Mouse (Mus musculus): ENCODE results near the gene Nostrin. TPM values are rescaled to one million over a fixed set of nuclear protein-coding genes. Genes with fewer than 3 reads are reported as not detected.

The Nostrin gene
- polyA plus RNA-seq, 1 experiment, result not detected

GRCm38 (mm10) chr2:69156283-69156682 lies 20.7 kb downstream of the Nostrin start:
- no peak overlapping the region for H3K9ac ChIP-seq (ENCODE audit: low read depth, poor library complexity, severe bottlenecking)
- H3K9me3 ChIP-seq (replicated peaks; ENCODE audit: control insufficient read depth, insufficient read depth, low read length, poor library complexity, severe bottlenecking), result no peaks in the 10 kb centered on the region
- no peaks in the 10 kb centered on the region for H3K27me3 ChIP-seq (ENCODE audit: control insufficient read depth, insufficient read depth, low read length, poor library complexity, severe bottlenecking)
- H3K4me1 ChIP-seq (ENCODE audit: control insufficient read depth, insufficient read depth, low read length), result no peaks in the 10 kb centered on the region
- TF ChIP-seq CTCF (IDR thresholded peaks at IDR 0.05; ENCODE audit: low read depth, low read length) (no peak), EP300 (IDR thresholded peaks at IDR 0.05; ENCODE audit: insufficient read depth, low read depth, low read length) (no peak), POLR2A (IDR thresholded peaks at IDR 0.05; ENCODE audit: insufficient read depth, low read length) (no peak)
- no peak overlapping the region for H3K4me3 ChIP-seq (ENCODE audit: low read depth, low read length)
- H3K27ac ChIP-seq (ENCODE audit: insufficient read depth, low read length), result no peak overlapping the region
- H3K36me3 ChIP-seq (ENCODE audit: control insufficient read depth, insufficient read depth, low read length, poor library complexity, severe bottlenecking), result no peaks in the 10 kb centered on the region

DNA sequence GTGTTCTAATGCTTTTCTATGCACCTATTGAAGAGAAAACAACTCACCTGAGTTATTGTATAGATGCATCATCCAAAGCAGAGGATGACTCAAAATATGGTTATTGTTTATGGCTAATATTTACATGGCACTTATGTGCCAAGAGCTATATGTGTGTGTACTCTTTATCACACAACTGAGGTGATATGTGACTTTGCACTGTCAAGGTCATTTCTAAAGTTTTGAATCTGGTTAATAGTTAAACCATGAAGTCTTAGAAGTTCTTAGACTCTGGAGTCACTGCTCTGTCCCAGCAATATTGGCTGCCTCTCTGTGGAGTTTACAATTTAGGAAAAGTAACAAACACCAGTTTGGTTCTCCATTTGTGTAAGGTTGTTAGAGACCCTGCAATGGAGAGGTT lies 23.3 kb downstream of the Nostrin start:
- TF ChIP-seq CTCF (IDR thresholded peaks at IDR 0.05; ENCODE audit: low read depth, low read length) (no peak), POLR2A (IDR thresholded peaks at IDR 0.05; ENCODE audit: insufficient read depth, low read length) (no peak), EP300 (IDR thresholded peaks at IDR 0.05; ENCODE audit: insufficient read depth, low read depth, low read length) (no peak)
- Histone ChIP-seq H3K4me3 (ENCODE audit: low read depth, low read length) (no peak overlapping the region), H3K9ac (ENCODE audit: low read depth, poor library complexity, severe bottlenecking) (no peak overlapping the region), H3K27me3 (ENCODE audit: control insufficient read depth, insufficient read depth, low read length, poor library complexity, severe bottlenecking) (no peaks in the 10 kb centered on the region), H3K36me3 (ENCODE audit: control insufficient read depth, insufficient read depth, low read length, poor library complexity, severe bottlenecking) (no peaks in the 10 kb centered on the region), H3K4me1 (ENCODE audit: control insufficient read depth, insufficient read depth, low read length) (no peaks in the 10 kb centered on the region), H3K9me3 (replicated peaks; ENCODE audit: control insufficient read depth, insufficient read depth, low read length, poor library complexity, severe bottlenecking) (no peaks in the 10 kb centered on the region), H3K27ac (ENCODE audit: insufficient read depth, low read length) (no peak overlapping the region)

GRCm38 (mm10) chr2:69170395-69171077 lies 34.9 kb downstream of the Nostrin start:
- H3K36me3 ChIP-seq (ENCODE audit: control insufficient read depth, insufficient read depth, low read length, poor library complexity, severe bottlenecking), result no peaks in the 10 kb centered on the region
- no peaks in the 10 kb centered on the region for H3K4me1 ChIP-seq (ENCODE audit: control insufficient read depth, insufficient read depth, low read length)
- no peak for TF ChIP-seq POLR2A (IDR thresholded peaks at IDR 0.05; ENCODE audit: insufficient read depth, low read length)
- no peak for TF ChIP-seq CTCF (IDR thresholded peaks at IDR 0.05; ENCODE audit: low read depth, low read length)
- no peak for TF ChIP-seq EP300 (IDR thresholded peaks at IDR 0.05; ENCODE audit: insufficient read depth, low read depth, low read length)
- H3K9ac ChIP-seq (ENCODE audit: low read depth, poor library complexity, severe bottlenecking), result no peak overlapping the region
- H3K27me3 ChIP-seq (ENCODE audit: control insufficient read depth, insufficient read depth, low read length, poor library complexity, severe bottlenecking), result no peaks in the 10 kb centered on the region
- H3K27ac ChIP-seq (ENCODE audit: insufficient read depth, low read length), result no peak overlapping the region
- no peaks in the 10 kb centered on the region for H3K9me3 ChIP-seq (replicated peaks; ENCODE audit: control insufficient read depth, insufficient read depth, low read length, poor library complexity, severe bottlenecking)
- H3K4me3 ChIP-seq (ENCODE audit: low read depth, low read length), result no peak overlapping the region

DNA sequence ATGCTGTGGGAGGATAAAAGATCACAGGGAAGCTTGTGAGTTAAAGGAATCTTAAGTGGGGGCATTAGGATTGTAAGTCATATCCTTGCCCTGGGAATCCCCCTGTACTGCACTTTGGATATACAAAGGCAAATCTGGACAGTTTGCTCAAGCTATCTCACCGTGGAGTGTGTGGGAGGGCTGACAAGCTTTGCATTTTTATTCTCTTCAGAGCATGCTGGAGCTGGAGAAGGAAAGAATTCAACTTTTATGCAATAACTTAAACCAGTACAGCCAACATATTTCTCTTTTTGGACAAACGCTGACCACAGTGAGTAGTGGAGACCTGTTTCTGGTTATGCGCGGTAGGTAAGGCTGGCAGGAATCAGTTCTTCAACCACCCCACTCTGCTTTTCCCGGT lies 39.7 kb downstream of the Nostrin start:
- no peaks in the 10 kb centered on the region for H3K4me1 ChIP-seq (ENCODE audit: control insufficient read depth, insufficient read depth, low read length)
- H3K27ac ChIP-seq (ENCODE audit: insufficient read depth, low read length), result no peak overlapping the region
- H3K9ac ChIP-seq (ENCODE audit: low read depth, poor library complexity, severe bottlenecking), result no peak overlapping the region

DNA sequence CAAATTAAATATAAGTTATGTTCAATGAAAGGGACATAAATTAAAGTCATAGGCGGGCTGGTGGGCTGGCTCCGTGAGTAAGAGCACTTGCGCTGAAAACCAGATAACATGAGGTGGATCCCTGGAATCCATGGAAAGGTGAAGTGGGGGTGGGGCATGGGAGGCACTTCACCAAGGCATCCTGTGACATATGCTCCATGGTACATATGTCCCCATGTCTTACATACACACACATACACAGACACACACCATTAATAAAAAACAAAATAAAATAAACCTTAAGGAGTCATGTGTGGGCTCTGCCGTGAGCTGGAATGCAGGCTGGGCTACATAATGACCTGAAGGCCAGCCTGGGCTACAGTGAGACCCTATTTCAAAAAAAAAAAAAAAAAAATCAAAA lies 44.1 kb downstream of the Nostrin start:
- Histone ChIP-seq H3K36me3 (ENCODE audit: control insufficient read depth, insufficient read depth, low read length, poor library complexity, severe bottlenecking) (no peaks in the 10 kb centered on the region), H3K4me3 (ENCODE audit: low read depth, low read length) (no peak overlapping the region), H3K9ac (ENCODE audit: low read depth, poor library complexity, severe bottlenecking) (no peak overlapping the region), H3K9me3 (replicated peaks; ENCODE audit: control insufficient read depth, insufficient read depth, low read length, poor library complexity, severe bottlenecking) (no peaks in the 10 kb centered on the region), H3K4me1 (ENCODE audit: control insufficient read depth, insufficient read depth, low read length) (no peaks in the 10 kb centered on the region), H3K27ac (ENCODE audit: insufficient read depth, low read length) (no peak overlapping the region), H3K27me3 (ENCODE audit: control insufficient read depth, insufficient read depth, low read length, poor library complexity, severe bottlenecking) (no peaks in the 10 kb centered on the region)
- TF ChIP-seq EP300 (IDR thresholded peaks at IDR 0.05; ENCODE audit: insufficient read depth, low read depth, low read length) (no peak), POLR2A (IDR thresholded peaks at IDR 0.05; ENCODE audit: insufficient read depth, low read length) (no peak), CTCF (IDR thresholded peaks at IDR 0.05; ENCODE audit: low read depth, low read length) (no peak)

More for the DNA sequence above, 39.7 kb downstream of the Nostrin start:
- H3K27me3 ChIP-seq (ENCODE audit: control insufficient read depth, insufficient read depth, low read length, poor library complexity, severe bottlenecking), result no peaks in the 10 kb centered on the region
- H3K4me3 ChIP-seq (ENCODE audit: low read depth, low read length), result no peak overlapping the region
- H3K9me3 ChIP-seq (replicated peaks; ENCODE audit: control insufficient read depth, insufficient read depth, low read length, poor library complexity, severe bottlenecking), result no peaks in the 10 kb centered on the region
- TF ChIP-seq EP300 (IDR thresholded peaks at IDR 0.05; ENCODE audit: insufficient read depth, low read depth, low read length) (no peak), CTCF (IDR thresholded peaks at IDR 0.05; ENCODE audit: low read depth, low read length) (no peak), POLR2A (IDR thresholded peaks at IDR 0.05; ENCODE audit: insufficient read depth, low read length) (no peak)
- H3K36me3 ChIP-seq (ENCODE audit: control insufficient read depth, insufficient read depth, low read length, poor library complexity, severe bottlenecking), result no peaks in the 10 kb centered on the region

DNA sequence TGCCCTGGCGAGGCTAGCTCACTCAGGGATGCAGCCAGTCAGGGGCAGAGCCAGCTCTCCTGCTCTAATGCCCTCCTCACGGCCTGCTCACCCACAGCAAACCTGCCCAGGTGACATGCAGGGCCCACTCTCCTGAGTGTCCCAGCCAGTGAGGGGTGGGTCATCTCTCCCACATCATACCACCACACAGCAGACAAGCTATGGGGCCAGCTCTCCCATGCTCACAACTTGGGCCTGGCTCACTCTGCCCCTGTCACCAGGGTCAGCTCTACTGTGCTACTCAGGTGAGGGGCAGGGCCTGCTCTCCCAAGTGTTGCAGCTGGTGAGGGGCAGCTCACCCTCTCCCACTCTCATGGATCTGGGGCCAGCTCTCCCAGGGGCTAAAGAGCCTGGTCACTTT lies 52.4 kb downstream of the Nostrin start:
- Histone ChIP-seq H3K9ac (ENCODE audit: low read depth, poor library complexity, severe bottlenecking) (no peak overlapping the region), H3K36me3 (ENCODE audit: control insufficient read depth, insufficient read depth, low read length, poor library complexity, severe bottlenecking) (peaks cover 5% of the 10 kb centered on the region; the same call in 1 of the 2 replicates), H3K27ac (ENCODE audit: insufficient read depth, low read length) (no peak overlapping the region), H3K4me3 (ENCODE audit: low read depth, low read length) (no peak overlapping the region), H3K4me1 (ENCODE audit: control insufficient read depth, insufficient read depth, low read length) (no peaks in the 10 kb centered on the region), H3K27me3 (ENCODE audit: control insufficient read depth, insufficient read depth, low read length, poor library complexity, severe bottlenecking) (no peaks in the 10 kb centered on the region), H3K9me3 (replicated peaks; ENCODE audit: control insufficient read depth, insufficient read depth, low read length, poor library complexity, severe bottlenecking) (no peaks in the 10 kb centered on the region)
- TF ChIP-seq POLR2A (IDR thresholded peaks at IDR 0.05; ENCODE audit: insufficient read depth, low read length), result no peak
